Mouse (Mus musculus) brain, embryonic 14.5 days (tissue): ENCODE measurements around the gene Gm5129.

Source experiments
- CTCF ChIP-seq: fragments of 200-500 bp; IDR thresholded peaks from 2 replicates; pipeline ENCODE4 v1.5.1; 2012; ENCODE audit warnings: inconsistent platforms, mild to moderate bottlenecking, moderate library complexity, borderline replicate concordance; ENCODE audit not compliant: insufficient read depth, insufficient read length; ENCODE audit errors: extremely low read depth
- POLR2A ChIP-seq: fragments of 200-500 bp; IDR thresholded peaks from 2 replicates; pipeline ENCODE4 v1.6.1; 2012; ENCODE audit warnings: mild to moderate bottlenecking, inconsistent platforms, borderline replicate concordance; ENCODE audit not compliant: poor library complexity, insufficient read depth, insufficient read length, severe bottlenecking; ENCODE audit errors: extremely low read depth

GRCm38 (mm10) chr5:29738076-29738475, 2.3 kb upstream of the Gm5129 start:
- TF ChIP-seq CTCF (no peak), POLR2A (no peak)
